In genomic region chr10:80703643-80704042, GRCm38 (mm10) we compare ENCODE assay signal across 9 mouse cellular contexts. TPM values are rescaled to one million over a fixed set of nuclear protein-coding genes. Genes with fewer than 3 reads are reported as not detected.
DNase-seq lines count a peak whose midpoint lies in the region; ATAC-seq and TF ChIP-seq lines count a peak whose summit lies in the region.
"Had no signal": no experiment of that assay in that cellular context is flagged by ENCODE, and none has a peak within 500 bp of the region (broad histone marks: within the 10 kb centered on the region; RNA-seq: fewer than 3 reads in every experiment).

No protein-coding gene starts in this region.

- WGBS in lung, postnatal 0 days = 80% methylated on average over 5 of the region's 5 CpGs
- whole genome bisulfite sequencing in limb, embryonic 13.5 days = 89% methylated on average over 5 of the region's 5 CpGs
- WGBS in stomach, embryonic 16.5 days = 85% methylated on average over 5 of the region's 5 CpGs

- no peak overlapping the region for H3K27ac ChIP-seq in lung, postnatal 0 days (ENCODE audit: low read length)
- H3K27ac ChIP-seq in limb, embryonic 13.5 days = peak overlapping the region; percentile 81; the same call in 1 of the 2 replicates
- peak overlapping the region; percentile 82; the same call in 1 of the 2 replicates for H3K27ac ChIP-seq in stomach, embryonic 16.5 days (ENCODE audit: low read length)

- ATAC-seq in cerebellum, adult (ENCODE audit: insufficient number of reproducible peaks, low FRiP score, low TSS enrichment) = no peak
- no peak for ATAC-seq in lung, postnatal 0 days
- ATAC-seq in limb, embryonic 13.5 days (ENCODE audit: low FRiP score, low read depth) = no peak
- ATAC-seq in stomach, embryonic 16.5 days (ENCODE audit: insufficient read depth, low FRiP score) = no peak
- ATAC-seq in activated CD4-positive, CD25-positive, alpha-beta regulatory T cell, adult 4 months = no peak

- peak overlapping the region; percentile 64 for H3K4me2 ChIP-seq in lung, postnatal 0 days (replicated peaks; ENCODE audit: low read depth, low read length)
- H3K4me2 ChIP-seq in limb, embryonic 13.5 days (replicated peaks) = peak overlapping the region; percentile 91
- H3K4me2 ChIP-seq in stomach, embryonic 16.5 days (ENCODE audit: low read depth, low read length) = peak overlapping the region; percentile 78

- 0 out of 2 replicates have a peak overlapping the region, but pooled peaks have one; percentile 33 for H3K9ac ChIP-seq in lung, postnatal 0 days (replicated peaks; ENCODE audit: low read depth)
- peak overlapping the region; percentile 70 for H3K9ac ChIP-seq in limb, embryonic 13.5 days
- peak overlapping the region; percentile 69 for H3K9ac ChIP-seq in stomach, embryonic 16.5 days (ENCODE audit: low read length)

- H3K4me3 ChIP-seq in lung, postnatal 0 days (ENCODE audit: low read depth, low read length) = no peak overlapping the region
- peak overlapping the region; percentile 77 for H3K4me3 ChIP-seq in limb, embryonic 13.5 days
- peak overlapping the region; percentile 69 for H3K4me3 ChIP-seq in stomach, embryonic 16.5 days (replicated peaks; ENCODE audit: low read length)

- no peak for TF ChIP-seq CTCF in lung, postnatal 0 days (IDR thresholded peaks at IDR 0.05)

- peaks cover 14% of the 10 kb centered on the region for H3K36me3 ChIP-seq in lung, postnatal 0 days (ENCODE audit: insufficient read depth, low read length)
- peaks cover 43% of the 10 kb centered on the region for H3K36me3 ChIP-seq in limb, embryonic 13.5 days
- peaks cover 4% of the 10 kb centered on the region for H3K36me3 ChIP-seq in stomach, embryonic 16.5 days (ENCODE audit: control insufficient read depth, insufficient read depth, low read length)

- no peak for TF ChIP-seq EP300 in lung, postnatal 0 days (IDR thresholded peaks at IDR 0.05)

- DNase-seq in cerebellum, adult 9-11 months = peak; percentile 75
- no peak for DNase-seq in lung, postnatal 0 days (ENCODE audit: low spot score)
- DNase-seq in lung, postnatal 36 days = no peak
- DNase-seq in frontal cortex, postnatal 36 days (ENCODE audit: low spot score in 2 of 2) = no peak
- DNase-seq: B cell, adult 2 months had no signal

- peaks cover 15% of the 10 kb centered on the region for H3K4me1 ChIP-seq in lung, postnatal 0 days (ENCODE audit: insufficient read depth, low read depth, low read length)
- peaks cover 26% of the 10 kb centered on the region for H3K4me1 ChIP-seq in limb, embryonic 13.5 days
- H3K4me1 ChIP-seq in stomach, embryonic 16.5 days (ENCODE audit: control insufficient read depth, insufficient read depth, low read length) = peaks cover 22% of the 10 kb centered on the region

- H3K9me3 ChIP-seq in lung, postnatal 0 days (ENCODE audit: low read length) = no peaks in the 10 kb centered on the region
- no peaks in the 10 kb centered on the region for H3K9me3 ChIP-seq in limb, embryonic 13.5 days
- no peaks in the 10 kb centered on the region for H3K9me3 ChIP-seq in stomach, embryonic 16.5 days (replicated peaks; ENCODE audit: control insufficient read depth, low read length)

- H3K27me3 ChIP-seq in lung, postnatal 0 days (replicated peaks; ENCODE audit: insufficient read depth, low read length) = no peaks in the 10 kb centered on the region
- H3K27me3 ChIP-seq in limb, embryonic 13.5 days = no peaks in the 10 kb centered on the region
- H3K27me3 ChIP-seq in stomach, embryonic 16.5 days (ENCODE audit: control insufficient read depth, insufficient read depth, low read length) = no peaks in the 10 kb centered on the region

RNA-seq across cellular contexts. Expression of gene Izumo4, which starts 1.7 kb away (rescaled TPM):
- 28.7 and 28.8 TPM in 2 replicates for polyA plus RNA-seq in lung, postnatal 0 days (2015; fragmentation: Nextera tagmentation; extraction: Ambion mirVana)
- polyA plus RNA-seq in limb, embryonic 13.5 days (2015; fragmentation: Nextera tagmentation; extraction: Ambion mirVana) = 24.2 and 25.6 TPM in 2 replicates
- 25.5 and 28.7 TPM in 2 replicates for polyA plus RNA-seq in stomach, embryonic 16.5 days (2015; fragmentation: Nextera tagmentation; extraction: Ambion mirVana)
- 10 to 100 TPM; 80.1 to 96.5 TPM for polyA plus RNA-seq in activated CD4-positive, CD25-positive, alpha-beta regulatory T cell, adult 4 months (2017; shearing (Covaris generic))

RNA-seq across cellular contexts. Expression of gene Mob3a, which starts 1.9 kb away (rescaled TPM):
- 32.6 and 37.0 TPM in 2 replicates for polyA plus RNA-seq in lung, postnatal 0 days (2015; fragmentation: Nextera tagmentation; extraction: Ambion mirVana)
- 55.3 and 55.7 TPM in 2 replicates for polyA plus RNA-seq in limb, embryonic 13.5 days (2015; fragmentation: Nextera tagmentation; extraction: Ambion mirVana)
- 51.6 and 57.5 TPM in 2 replicates for polyA plus RNA-seq in stomach, embryonic 16.5 days (2015; fragmentation: Nextera tagmentation; extraction: Ambion mirVana)
- polyA plus RNA-seq in activated CD4-positive, CD25-positive, alpha-beta regulatory T cell, adult 4 months (2017; shearing (Covaris generic)) = 100 to 1,000 TPM; 212 to 221 TPM

RNA-seq across cellular contexts. Expression of gene Mknk2, which starts 25.7 kb away (rescaled TPM):
- 92.2 and 103 TPM in 2 replicates for polyA plus RNA-seq in lung, postnatal 0 days (2015; fragmentation: Nextera tagmentation; extraction: Ambion mirVana)
- polyA plus RNA-seq in limb, embryonic 13.5 days (2015; fragmentation: Nextera tagmentation; extraction: Ambion mirVana) = 86.1 and 87.8 TPM in 2 replicates
- 42.8 and 45.1 TPM in 2 replicates for polyA plus RNA-seq in stomach, embryonic 16.5 days (2015; fragmentation: Nextera tagmentation; extraction: Ambion mirVana)
- polyA plus RNA-seq in activated CD4-positive, CD25-positive, alpha-beta regulatory T cell, adult 4 months (2017; shearing (Covaris generic)) = 10 to 100 TPM; 56.1 to 64.2 TPM

RNA-seq across cellular contexts. Expression of gene Ap3d1, which starts 38.4 kb away (rescaled TPM):
- polyA plus RNA-seq in lung, postnatal 0 days (2015; fragmentation: Nextera tagmentation; extraction: Ambion mirVana) = 49.3 and 58.2 TPM in 2 replicates
- 74.5 and 80.0 TPM in 2 replicates for polyA plus RNA-seq in limb, embryonic 13.5 days (2015; fragmentation: Nextera tagmentation; extraction: Ambion mirVana)
- polyA plus RNA-seq in stomach, embryonic 16.5 days (2015; fragmentation: Nextera tagmentation; extraction: Ambion mirVana) = 62.5 and 66.3 TPM in 2 replicates
- 10 to 100 TPM; 22.7 to 24.0 TPM for polyA plus RNA-seq in activated CD4-positive, CD25-positive, alpha-beta regulatory T cell, adult 4 months (2017; shearing (Covaris generic))

RNA-seq across cellular contexts. Expression of gene Btbd2, which starts 46.8 kb away (rescaled TPM):
- 41.7 and 42.9 TPM in 2 replicates for polyA plus RNA-seq in lung, postnatal 0 days (2015; fragmentation: Nextera tagmentation; extraction: Ambion mirVana)
- polyA plus RNA-seq in limb, embryonic 13.5 days (2015; fragmentation: Nextera tagmentation; extraction: Ambion mirVana) = 77.8 and 83.5 TPM in 2 replicates
- polyA plus RNA-seq in stomach, embryonic 16.5 days (2015; fragmentation: Nextera tagmentation; extraction: Ambion mirVana) = 11.5 and 12.7 TPM in 2 replicates
- 1 to 10 TPM; 5.5 to 6.1 TPM for polyA plus RNA-seq in activated CD4-positive, CD25-positive, alpha-beta regulatory T cell, adult 4 months (2017; shearing (Covaris generic))
